Mouse (Mus musculus) cerebellum, adult 8-10 months (tissue): ENCODE data around the gene Tll1.

ENCODE experiments used
- DNase-seq: peaks from one replicate; pipeline ENCODE4 v3.0.0; 2022

Gene Tll1

DNA sequence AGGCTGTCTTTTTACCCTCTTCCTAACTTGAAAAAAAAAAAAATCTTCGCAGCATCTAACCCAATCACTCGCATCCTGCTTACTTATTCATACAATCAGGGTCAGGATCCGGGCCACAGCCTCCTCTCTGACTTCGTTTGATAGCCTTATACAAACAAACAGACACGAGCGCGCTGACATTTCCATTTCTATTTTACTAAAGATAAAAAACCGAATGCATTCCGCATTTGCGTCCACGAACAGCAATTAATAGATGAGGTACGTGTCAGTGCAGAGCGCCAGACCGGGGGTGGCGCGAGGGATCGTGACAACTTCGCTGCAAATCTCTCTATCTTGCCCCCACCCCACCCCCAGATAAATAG is at the start of gene Tll1:
Gene Tll1 (minus strand): TSS at position 248 of the 362 bp plus-strand sequence.
- DNase-seq = peak; percentile 57

DNA sequence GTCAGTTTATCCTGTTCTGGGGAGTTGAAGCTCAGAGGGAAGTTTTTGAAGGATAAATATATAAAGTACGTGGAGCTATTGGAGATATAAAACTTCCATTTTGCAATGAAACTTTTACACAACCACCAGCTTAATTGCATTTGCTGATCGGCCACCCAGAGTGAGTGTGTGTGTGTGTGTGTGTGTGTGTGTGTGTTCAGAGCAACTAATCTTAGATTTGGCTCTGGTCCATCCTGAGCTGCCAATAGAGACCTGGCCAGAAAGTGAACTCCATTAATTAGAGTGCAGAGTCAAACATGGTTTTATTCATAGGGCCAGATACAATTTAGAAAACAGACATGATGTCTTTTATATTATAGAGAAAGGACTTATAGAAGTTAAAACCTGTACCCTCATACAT is 32.6 kb upstream of the Tll1 start:
- DNase-seq = no peak

DNA sequence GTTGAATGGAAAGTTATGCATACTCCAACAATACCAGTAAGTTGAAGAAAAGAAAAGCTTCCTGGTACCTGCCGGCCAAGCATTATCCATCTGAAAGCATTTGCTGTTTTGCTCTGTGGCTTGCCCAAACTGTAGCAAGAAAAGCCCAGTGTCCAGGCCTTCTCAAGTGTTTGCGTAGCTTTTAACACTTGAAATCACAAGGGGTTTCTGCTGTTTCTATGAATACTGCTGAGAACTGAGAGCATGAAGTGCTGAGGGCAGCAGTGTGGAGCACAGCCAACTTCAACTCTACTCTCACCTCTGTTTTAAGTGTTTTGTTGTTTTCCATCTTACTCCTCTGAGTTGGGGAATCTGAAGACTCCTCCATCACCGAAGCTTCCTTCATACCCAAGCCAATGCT is 15.5 kb upstream of the Tll1 start:
- DNase-seq = no peak

DNA sequence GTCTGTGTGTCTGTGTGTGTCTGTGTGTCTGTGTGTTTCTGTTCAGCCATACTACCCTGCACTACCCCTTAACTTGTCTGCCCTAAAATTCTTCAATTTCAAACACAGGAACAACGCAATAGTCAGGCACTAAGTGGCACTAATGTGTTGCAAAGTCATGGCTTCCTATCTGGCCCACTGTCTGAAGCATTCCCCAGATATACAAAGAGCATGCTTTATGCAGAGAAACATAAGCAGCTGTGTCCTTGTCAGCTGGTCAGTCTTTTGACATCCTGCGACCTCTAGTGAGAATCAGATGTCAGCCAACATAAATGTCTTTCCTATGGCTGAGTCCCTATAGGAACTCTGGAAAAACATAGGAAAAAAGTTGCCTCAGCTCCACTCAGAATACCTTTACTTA is 11.6 kb upstream of the Tll1 start:
- DNase-seq = no peak

DNA sequence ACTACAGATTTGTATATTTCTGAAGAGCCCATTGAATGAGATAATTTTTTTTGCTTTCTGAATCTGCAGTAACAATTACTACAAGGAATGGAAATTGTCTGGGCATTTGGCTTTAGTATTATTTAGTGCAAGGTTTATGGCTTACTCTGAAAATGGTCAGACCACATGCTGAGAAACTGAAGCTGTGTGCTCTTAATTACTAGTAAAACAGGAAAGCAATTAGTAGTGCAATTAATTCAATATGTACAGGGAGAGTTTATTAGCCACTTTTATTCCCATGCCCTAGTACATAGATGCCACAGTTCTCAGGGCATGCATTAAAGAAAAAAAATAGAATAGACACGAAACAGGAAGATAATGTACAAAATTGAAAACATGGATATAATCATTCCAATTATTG is 10.2 kb upstream of the Tll1 start:
- no peak for DNase-seq

DNA sequence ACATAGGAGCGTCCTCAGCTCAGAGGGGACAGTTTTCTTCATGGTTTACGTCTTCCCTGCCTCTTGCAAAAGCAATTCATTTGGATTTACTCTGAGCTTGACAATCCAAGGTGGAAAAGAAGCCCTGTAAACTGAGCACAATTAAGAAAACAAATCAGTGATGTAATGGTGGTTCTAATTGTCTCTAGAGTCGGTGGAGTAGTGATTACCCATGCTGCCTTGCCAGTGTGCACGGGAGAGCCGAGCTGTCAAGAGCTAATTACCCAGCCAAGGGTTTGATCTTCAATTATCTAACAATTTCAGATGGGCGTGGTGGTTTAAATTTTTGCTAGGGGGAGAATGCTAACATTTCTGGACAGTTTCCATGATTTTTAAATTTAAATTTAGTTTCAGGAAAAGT is 9.3 kb upstream of the Tll1 start:
- no peak for DNase-seq

DNA sequence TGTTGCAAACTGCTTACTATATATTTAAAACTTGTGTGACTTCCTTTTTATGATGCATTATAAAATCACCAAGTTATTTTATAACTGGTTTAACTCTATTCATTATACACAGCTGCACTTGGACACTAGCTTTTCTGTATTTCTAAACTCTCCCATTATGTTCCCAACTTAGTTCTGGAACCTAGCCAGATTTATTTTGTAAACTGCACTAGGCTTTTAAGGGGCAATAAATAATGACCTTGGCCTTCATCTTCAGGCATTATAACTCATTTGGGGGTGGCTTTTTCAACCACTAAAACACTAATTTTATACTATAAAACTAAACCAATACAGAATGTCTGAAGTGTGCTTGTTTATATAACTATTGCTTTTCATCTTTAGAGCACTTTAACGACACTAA is 8.8 kb upstream of the Tll1 start:
- no peak for DNase-seq

DNA sequence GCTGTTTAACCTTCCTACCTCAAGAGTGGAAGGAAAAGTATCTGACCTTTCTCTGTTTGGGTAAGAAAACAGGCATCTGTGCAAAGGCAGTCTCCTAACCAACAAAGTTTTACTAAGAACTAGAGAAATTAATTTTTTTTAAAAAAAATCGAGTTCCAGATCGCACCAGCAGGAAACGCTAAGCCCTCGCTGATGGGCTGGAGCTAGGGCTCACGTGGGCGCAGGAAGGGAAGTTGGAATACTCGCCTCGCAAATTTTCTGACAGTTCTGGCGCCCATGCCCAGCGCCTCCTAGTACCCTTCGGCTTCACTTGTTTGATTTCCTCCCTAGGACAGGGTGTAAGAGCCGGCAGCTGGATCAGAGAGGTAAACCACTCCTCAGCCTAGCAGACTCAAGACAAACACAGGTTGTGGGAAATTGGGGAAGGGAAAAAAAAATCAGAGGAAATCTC is 365 bp upstream of the Tll1 start:
- DNase-seq = peak; percentile 60

DNA sequence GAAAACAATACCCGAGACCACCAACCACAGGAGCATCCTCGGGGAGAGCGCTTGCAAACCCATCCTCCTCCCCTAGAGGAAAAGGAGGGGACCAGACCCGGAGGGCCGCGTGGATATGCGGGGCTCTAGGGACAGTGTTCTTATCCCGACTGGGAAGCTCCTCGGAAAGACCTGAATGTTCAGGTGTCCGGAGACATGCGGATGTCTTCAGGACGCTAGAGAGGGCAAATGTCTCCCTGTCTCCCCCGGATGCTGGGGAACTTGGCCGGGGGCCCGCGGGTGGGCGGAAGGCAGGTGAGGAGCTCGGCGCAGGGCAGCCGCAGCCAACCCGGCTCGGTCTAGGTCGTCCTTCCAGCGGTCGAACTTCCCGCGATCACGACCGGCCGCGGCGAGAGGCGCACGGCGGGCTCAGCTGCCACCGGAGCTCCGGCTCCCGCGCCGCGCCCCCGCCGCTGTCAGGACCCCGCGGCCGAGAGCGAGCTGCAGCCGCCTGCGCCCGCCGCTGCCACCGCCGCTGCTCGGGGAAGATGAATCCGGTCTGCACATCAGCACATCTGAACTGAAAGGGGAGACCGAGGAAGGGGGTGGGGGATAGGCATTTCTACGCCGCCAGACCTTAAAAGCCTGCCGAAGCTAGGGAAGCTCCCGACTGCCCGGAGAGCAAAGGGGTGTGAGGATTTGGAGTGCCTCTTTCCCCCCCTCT is 599 bp downstream of the Tll1 start:
- DNase-seq = peak; percentile 76

DNA sequence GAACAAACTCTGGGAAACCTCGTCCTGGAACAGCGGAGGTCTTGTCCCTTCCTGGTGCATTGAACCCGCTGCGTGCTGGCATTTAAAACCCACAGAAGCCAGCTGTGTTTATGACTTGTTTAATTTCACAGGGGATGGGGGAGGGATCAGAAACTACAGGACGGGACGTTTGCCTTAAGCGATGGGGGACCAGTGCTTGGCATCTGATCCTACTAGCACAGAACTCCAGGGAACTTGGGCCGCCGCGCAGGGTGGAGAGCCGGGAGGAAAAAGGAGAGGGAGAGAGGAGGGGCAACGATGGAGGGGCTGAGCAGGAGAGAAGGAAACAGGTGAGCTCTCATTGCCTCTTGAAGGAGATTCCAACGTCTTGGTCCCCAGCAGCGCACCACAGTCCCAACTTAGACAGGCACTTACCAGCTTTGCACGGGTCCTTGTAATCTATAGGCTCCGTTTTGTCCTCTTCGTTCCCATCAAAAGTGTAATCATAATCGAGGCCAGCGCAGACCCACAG is 1.2 kb downstream of the Tll1 start:
- peak; percentile 55 for DNase-seq

DNA sequence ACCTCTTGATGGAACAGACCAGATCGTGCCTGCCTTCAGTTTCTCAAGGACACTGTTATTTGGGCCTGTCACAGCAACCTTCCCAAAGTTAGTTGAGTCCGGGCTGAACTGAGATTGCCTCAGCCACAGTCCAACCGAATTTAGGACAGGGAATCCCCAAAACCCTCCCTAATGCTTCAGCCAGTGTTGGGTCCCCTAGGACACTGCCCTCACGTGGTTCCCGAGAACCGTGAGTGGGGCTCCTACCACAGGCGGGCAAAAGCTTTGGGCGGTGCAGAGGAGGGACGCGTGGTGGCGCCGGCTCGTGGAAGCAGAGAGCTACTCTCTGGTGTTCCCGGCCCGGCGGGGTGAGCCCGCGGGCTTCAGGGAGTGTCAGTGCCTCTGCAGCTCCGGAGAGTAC is 1.9 kb downstream of the Tll1 start:
- peak; percentile 83 for DNase-seq

DNA sequence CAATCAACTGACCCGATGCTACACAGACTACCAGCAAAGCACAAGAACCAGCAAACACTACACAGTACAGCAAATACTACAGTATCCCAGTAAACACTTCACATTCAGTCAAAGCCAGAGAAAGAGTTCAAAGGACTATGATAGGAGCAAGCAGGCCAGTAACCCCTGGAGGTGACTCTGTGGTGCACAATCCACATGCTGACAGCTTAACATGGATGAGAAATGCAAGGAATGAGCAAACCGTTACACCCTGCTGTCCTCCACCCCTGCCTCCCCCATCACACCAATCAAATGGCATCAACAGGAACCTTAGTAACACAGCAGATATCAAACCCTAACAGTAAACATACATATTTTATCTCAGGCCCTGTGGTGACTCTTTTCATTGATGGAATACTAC is 7.7 kb downstream of the Tll1 start:
- no peak for DNase-seq

DNA sequence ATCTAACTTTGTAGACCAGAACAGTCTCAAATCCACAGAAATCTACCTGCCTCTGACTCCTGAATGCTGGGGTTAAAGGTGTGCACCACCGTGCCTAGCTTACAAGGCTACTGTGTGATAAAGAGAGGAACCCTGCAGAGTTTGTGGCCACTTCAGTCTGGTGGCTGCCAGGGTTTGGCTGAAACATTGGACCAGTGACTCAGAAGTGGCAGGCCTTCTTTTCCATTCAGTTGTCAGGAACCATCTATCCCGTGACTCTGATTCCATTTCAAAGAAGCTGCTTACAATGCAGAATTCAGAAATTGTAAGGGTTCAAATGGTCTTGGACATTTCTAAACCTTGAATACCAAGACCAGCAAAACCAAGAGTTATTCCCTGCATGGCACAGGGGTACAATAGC is 12.7 kb downstream of the Tll1 start:
- no peak for DNase-seq

DNA sequence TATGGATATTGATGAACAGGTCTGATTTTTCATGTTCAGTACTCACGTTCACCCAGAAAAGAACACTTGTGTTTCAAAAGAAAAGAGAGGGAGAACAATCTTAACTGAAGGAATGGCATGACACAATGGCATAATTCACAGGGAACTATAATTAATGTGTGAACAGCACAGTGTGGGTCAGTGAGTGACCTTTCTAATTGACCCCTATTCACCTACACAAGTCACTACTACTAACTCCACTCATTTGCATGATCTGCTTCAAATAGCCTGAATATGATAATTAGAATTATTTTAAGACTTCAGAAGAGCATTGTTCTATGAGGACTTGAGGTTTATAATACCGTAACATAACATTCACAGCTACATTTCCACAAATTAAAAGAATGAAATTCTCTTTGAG is 18.2 kb downstream of the Tll1 start:
- no peak for DNase-seq

DNA sequence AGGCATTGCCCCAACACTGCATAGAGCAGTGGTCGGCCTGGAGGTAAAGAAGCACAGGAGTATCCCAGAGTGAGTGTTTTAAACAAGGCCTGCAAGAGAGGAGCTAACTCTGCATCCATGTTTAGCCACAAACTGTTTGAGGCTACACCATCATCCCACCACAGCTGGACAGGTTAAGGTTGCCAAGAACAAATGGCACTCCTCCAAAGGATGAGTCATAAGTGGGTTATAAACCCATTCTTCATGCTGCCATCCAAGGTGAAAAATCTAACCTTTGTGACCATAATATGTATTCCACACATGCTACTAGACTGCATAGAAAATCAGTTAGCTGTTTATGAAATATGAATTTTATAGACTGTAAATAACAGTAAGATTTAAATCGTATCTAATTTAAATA is 29.1 kb downstream of the Tll1 start:
- no peak for DNase-seq

DNA sequence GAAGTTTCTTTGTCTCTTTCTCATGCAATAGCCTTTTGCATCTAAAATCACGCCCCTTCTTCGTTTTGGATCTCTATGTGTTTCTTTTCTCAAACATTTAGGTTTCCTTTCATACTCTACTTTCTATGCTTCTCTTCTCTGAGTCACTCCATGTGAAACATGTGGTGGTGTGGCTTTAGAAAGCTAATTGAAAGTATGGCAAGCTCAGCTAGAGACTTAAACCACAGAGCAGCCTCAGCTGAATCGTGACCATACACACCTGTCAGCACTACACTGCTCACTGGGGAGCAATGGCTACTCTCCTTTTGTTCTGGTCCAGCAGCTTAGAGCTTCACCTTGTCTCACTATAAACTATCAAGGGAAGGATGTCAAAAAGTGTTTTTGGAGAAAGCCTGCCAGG is 31.2 kb downstream of the Tll1 start:
- no peak for DNase-seq

DNA sequence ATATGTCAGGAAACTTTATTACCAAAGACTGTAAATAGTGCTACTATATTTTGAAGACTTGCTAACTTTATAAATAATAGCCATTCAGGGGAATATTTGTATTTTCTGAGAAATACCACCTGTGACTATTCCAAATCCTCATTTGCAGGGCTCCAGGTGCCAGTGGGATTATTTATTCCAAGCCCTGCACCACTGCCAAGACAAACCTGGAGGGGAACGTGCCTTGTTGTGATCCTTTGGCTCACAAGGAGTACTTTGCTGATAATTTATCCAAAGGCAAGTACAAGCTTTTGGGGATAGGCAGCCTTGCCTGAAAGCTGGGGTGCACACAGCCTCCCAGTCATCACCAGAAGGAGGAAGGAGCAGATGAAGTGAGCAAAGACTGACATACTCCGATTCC is 32.3 kb downstream of the Tll1 start:
- no peak for DNase-seq

DNA sequence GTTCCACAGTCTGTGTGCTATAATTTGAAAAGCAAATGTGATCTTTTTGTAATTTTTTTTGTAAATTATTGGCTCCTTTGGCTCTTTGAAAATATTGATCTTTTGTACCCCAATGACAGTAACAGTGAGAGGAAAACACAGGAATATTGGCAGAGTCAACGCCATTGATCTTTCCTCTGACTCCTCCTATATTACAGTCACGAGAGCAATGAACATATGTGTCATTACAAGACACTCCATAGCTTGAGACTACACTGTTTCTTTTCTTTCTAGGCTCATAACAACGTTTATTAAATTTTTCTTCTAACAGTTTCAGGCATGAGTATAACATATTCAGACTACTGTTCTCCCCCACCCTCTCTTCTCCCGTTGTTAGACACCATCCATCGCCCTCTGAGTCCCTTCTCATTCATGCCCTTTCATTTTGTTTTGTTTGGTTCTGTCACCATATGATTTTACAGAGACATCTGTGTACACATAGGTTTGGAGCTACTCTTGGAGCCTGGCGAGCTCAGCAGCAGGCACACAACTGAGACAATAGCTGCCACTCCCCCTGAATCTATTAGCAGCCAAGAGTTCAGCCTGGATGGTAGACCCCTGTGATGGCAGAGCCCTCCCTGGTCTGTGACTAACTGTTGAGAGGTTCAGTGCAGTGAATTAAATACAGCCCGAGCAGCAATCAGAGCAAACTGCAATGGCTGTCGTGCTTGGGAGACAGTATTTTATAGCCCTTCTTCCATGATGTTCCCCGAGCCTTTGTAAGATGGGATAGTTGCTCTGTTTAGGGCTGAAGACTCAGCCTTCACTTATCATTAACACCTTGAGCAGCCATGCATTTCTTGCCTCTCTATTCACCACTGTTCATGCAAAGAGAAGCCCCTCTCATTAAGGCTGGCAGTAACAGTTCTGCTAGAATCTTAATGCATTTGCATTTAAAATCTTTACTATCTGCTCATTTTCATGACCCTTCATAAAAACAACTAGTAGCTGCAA is 52.9 kb downstream of the Tll1 start:
- DNase-seq = no peak

DNA sequence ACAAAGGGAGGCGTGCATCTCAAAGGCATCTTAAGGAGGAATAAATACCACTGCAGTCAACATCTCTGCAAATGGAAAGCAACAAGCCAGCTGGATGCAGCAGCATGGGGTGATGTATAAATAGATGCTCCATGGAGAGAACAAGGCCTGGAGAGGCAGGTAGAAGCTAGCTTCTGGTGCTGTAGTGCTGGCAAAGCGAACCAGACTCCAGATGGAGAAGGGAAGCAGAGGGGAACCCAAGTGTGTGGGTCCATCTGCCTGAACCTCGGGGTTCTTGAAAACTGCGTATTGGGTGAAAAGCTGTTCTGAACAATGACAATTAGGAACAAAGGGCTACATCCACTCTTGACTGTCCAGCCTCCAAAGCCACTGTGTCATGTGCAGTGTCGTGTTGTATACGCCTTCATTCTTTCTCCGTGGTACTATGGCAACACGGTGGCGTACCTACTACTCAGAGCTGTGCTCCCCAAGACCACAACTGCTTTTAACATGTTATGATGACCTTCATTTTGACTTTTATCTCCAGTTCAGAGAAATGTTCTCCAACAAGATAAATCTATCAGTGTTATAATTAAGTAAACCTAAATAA is 53.8 kb downstream of the Tll1 start:
- DNase-seq = peak; percentile 93

DNA sequence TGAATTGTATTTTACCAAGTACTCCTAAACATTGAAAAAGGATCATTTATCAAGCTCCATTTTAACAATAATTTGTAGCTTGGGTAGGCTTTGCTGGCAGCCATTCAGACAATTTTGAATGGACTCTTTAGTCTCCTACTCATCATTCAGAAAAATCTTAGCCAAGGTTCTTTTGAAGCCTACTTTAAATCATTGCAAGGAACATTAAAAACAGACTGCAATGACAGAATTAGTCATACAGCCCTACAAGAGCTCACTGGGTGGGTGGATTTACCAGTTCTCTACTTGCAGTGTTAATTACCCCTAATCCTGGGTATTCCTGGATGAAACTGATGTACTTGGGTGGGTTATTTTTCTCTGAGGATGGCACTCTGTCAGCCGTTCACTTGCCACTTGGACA is 69.5 kb downstream of the Tll1 start:
- DNase-seq = no peak

DNA sequence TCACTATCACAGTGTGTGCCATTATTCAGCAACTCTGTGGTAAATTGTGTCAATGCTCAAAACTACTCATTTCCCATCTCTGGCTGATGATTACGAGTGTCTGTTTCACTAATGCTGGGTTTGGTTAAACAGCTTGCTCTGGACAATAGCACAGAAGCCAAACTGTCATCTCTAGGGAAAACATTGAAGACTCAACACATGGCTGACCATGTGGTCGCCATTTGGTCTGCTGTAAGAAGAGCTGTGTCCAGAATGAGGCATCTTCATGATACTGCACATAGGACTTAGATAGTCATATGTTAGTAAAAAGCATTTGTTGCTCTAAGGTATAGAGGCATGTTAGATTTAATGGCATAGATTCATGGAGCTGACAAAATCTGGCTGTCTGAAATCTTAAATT is 98.9 kb downstream of the Tll1 start:
- DNase-seq = peak; percentile 44

DNA sequence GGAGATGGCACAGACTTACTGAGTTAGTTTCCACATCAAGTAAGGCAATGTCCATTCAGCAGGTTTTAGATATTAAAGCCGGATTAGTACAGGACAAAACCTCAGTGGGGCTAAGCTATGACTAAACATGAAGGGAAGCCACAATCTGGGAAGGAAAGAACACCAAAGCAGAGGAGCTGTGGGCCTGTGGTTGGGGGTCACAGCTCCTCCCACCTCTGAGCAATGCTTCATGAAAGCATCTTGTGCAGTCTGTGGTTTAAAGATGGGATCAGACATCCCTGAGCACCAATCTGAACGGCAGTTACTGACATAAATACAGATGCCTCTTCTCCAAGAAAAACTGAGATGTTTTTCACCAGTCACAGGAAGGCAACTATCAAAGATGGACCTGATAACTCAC is 132.7 kb downstream of the Tll1 start:
- DNase-seq = no peak

DNA sequence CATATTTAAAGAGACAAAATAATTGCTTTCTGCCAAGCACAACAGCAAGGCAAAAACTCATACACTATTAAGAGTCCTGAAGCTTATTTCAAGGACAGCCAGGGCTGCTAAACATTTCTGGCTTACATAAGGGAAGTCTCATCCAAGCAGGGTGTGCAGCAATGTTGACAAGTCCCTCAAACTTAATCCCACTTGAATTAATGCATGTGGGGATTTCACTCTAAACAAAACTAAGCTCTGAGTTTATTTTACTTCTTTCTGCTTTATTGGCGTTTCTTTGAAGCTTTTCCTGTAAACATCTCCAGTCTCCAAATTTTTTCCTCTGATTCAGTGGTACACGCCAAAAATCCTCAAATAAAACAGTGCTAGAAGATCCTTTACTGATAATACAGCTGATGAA is 146.2 kb downstream of the Tll1 start:
- no peak for DNase-seq

DNA sequence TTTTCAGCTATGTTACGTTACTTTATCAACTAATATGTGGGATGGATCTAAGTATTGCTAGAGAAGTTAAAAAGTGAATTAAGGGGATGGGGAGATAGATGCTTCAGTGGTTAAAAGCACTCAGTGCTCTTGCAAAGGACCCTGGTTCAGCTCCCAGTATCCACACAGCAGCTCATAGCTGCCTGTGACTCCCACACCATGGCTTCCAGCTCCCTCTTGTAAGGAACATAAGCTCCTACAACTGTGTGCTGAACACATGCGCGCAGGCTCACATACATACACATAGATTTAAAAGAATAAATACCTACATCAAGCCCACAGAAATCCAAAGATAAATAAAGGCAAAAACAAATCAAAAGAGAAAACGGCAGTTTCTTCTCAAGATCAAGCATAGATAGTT is 148.5 kb downstream of the Tll1 start:
- no peak for DNase-seq
